Mouse (Mus musculus) frontal cortex, postnatal 36 days (tissue): Measurements from ENCODE around the gene Ten1.

ENCODE experiments used
- DNase-seq, 2 experiments: peaks; one replicate each; pipeline ENCODE4 v3.0.0; 2022; ENCODE audit warnings: low spot score in 2 of 2

The Ten1 gene

DNA sequence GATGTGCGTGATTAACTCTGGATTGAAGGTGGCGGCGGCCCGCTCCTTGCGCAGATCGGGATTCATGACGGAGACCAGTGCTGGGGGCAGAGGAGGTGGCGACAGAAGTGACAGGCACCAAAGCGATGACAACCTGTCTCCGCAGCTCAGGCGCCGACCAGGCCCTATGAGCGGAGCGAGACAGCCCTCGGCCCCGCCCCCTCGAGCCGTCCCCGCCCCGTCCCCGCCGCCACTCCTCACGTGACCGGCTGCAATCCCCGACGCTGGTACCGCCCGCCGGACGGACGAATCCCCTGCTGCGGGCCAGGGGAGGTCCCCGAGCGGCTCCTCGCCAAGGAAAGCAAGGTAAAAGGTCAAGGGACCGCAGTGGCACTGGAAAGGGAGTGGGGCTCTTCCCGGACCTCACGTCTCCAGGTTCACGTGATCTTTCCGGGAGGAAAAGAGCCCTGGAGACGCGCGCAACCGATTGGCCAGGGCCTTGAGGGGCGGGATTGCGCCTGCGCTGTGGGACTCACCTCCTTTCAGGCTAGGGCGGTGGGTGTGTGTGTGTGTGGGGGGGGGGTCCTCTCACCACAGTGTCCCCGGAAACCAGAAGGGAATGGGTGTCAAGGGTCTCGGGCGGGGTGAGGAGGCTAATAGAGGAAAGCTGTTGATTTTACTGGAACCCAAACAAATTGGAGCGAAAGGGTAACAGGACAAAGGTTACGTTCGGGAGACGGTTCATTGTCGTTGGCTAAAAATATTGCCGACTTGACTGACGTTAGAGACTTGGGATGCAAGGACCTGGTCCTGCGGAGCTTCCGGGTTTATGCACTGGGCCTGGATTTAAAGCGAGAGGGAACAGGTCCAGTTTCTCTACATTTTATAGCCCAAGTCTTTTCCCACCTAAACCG, at the start of gene Ten1, which contains the start of gene Acox1:
Gene Ten1 (plus strand): TSS at position 217 of the 893 bp plus-strand sequence.
Gene Acox1 (minus strand): TSS at position 407 of the 893 bp plus-strand sequence.
- peak; percentile 94 to 97 for DNase-seq

GRCm38 (mm10) chr11:116149341-116149740, 49.3 kb upstream of the Ten1 start:
- DNase-seq: no peak

DNA sequence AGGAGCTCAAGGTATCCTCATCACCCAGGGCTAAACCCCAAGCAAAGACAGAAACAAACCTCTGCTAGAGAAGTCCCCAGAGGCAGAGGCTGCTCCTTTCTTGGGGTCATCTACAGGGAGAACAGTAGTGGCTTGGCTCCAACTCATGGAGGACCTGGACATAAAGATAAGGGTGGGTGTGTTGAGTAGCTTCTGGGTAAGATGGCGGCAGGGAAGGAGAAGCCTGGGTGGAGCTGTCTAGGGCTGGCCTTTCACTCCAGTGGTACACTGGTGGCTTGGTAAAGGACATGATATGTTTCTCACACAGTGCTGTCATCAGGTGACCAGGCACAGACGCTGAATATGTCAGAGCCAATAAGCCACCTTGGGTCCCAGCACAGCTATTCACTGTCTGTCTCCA, 47.7 kb upstream of the Ten1 start:
- DNase-seq: no peak

- DNase-seq: no peak
These were observed 37.3 kb upstream of the Ten1 start for GRCm38 (mm10) chr11:116161312-116161711.

DNA sequence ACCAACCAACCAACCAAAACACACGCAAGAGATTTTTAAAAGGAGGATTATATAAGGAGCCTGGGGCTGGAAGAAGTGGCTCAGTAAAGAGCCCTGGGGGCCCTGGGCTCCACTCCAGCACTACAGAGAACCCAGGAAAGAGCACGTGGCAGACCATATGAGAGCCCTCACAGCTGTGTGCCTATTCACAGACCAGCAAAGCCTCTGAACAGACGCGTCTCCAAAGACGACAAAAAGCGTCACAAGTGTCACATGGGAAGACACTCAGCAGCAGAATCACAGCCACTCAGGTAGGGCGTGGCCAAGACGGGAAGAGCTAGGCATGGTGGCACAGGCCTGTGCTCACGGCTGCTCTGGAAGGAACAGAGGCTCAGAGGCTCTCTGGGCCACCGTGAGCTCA, 36.5 kb upstream of the Ten1 start:
- DNase-seq: peak in 1 of 2 experiments; percentile 51

DNA sequence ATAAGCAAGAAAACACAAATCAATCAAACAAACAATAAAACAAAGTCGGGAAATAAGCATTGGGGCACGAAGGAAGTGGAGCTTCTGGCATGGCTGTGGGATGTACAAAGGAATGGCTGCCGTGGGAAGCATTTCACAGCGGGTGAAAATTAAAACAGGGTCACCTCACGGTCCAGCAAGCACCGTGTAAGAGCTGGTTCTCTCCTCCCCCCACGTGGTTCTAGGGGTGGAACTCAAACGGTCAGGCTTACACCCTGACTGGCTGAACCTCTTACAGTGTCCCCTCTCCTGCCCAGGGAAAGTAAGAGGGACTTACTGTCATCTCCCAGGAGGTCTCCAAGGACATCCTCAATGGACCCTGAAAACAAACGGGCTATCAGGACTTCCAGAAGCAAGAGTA, 35.7 kb upstream of the Ten1 start:
- DNase-seq: no peak

GRCm38 (mm10) chr11:116167232-116167631, 31.4 kb upstream of the Ten1 start:
- no peak for DNase-seq

- DNase-seq: peak; percentile 96 to 98
These were observed 30.7 kb upstream of the Ten1 start, which contains the start of gene Fbf1 for GRCm38 (mm10) chr11:116167884-116168439. Gene Fbf1, minus strand, starts transcription at chr11:116168166.

DNA sequence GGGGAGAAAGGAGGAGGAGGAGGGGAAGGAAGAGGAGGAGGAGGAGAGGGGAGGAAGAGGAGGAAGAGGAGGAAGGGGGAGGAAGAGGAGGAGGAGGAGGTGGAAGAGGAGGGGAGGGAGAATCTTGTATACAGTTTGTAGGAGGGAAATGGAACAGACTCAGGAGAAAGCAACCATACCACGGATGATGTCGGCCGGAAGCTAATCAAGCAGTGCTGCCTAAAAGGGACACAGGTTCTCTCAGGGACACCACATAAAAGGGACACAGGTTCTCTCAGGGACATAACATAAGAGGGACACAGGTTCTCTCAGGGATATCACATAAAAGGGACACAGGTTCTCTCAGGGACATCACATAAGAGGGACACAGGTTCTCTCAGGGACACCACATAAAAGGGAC, 29.4 kb upstream of the Ten1 start:
- no peak for DNase-seq

- DNase-seq: no peak
These were observed 28.5 kb upstream of the Ten1 start for GRCm38 (mm10) chr11:116170003-116170800.

GRCm38 (mm10) chr11:116171959-116172358, 26.7 kb upstream of the Ten1 start:
- no peak for DNase-seq

DNA sequence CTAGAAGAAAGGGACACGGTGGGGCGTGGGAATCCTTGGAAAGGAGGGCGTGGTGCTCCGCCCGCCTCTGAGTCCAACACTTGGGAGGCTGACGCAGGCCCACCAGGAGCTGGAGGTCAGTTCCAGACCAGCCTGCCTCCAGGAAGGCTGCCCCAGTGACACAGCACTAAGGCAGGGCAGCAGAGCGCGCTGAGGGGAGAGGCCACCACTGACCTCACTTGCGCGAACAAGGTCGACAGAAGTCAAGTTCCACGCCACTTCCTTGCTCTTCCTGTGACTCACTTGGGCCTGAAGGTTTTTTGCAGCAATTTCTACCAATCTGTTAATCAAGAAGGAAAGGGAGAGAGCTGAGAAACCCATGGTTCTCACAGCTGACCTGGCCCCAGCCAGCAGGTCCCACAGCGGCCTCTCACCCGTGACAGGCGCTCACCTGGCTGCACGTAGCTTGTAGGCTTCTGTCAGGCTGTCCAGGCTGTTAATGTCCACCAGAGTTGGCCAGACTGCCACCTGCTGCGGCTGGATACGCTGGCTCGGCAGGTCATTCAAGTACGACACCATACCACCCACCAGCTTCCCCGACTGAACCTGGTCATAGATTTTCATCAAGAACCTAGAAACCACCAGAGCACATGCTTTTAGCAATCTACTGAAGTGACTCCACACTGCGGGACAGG, 23.7 kb upstream of the Ten1 start:
- no peak for DNase-seq

DNA sequence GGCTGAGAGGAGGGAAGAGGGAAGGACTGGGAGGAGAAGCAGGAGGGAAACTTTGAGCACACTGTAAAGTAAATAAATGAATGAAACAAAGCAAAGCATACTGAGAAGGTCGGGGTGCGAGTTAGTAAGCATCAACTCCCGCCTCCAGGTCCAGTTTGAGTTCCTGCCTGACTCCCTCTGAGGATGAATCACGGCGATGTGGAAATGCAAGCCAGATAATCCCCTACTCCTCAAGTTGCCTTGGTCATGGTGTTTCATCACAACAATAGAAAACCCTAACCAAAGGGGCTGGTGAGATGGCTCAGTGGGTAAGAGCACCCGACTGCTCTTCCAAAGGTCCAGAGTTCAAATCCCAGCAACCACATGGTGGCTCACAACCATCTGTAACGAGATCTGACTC, 22.6 kb upstream of the Ten1 start:
- no peak for DNase-seq

DNA sequence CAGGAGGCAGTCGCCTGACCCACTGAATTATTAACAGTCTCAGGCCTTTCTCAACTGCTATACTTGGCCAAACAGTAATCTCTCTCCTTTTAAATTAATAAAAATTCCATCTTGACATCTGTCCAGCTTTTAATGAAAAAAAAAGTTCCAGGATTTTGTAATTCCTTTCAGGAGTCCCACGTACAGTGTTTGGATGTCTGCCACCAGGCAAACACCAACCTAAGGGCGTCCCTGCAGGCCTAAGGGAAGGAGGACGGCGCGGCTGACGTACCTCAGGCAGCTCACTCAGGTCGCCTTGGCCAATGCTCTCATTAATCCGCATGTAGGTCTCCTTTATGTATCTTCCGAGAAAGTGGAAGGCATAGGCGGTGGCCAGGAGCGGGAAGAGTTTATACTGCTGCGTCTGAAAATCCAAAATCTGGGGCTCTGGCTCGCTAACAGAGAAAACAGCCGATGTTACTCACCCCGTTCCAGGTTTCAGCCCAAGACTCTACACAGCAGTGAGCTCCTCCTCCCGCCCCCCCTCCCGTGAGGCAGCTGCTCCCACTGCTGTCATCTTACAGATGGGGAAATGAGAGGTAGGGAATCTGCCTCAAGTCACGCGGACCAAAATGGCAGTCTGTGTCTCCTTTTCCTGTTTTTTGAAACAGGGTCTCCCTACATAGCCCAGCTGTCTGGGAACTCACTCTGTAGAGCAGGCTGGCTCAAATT, 20.1 kb upstream of the Ten1 start:
- no peak for DNase-seq

DNA sequence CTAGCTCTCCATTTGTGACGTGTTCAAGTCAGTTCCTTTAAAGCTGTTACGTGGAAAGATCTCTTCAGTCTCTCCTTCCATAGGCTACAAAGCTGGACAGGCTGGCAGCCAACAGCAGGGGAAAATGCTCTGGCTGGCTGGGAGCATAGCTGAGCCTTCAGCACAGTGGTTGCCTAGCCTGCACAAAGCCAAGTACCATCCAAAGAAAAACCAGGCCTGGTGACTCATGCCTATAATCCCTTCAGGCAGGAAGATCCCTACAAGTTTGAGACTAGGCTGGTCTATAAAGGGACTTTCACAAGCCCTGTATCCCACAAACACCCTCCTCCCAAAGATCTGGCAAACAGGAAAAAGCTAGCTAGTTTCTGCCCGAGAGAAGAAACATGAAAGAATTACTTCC, 12.8 kb upstream of the Ten1 start:
- peak in 1 of 2 experiments; percentile 21 for DNase-seq

GRCm38 (mm10) chr11:116186360-116186759, 12.3 kb upstream of the Ten1 start:
- no peak for DNase-seq

GRCm38 (mm10) chr11:116187226-116187930, 11.3 kb upstream of the Ten1 start:
- DNase-seq: no peak

DNA sequence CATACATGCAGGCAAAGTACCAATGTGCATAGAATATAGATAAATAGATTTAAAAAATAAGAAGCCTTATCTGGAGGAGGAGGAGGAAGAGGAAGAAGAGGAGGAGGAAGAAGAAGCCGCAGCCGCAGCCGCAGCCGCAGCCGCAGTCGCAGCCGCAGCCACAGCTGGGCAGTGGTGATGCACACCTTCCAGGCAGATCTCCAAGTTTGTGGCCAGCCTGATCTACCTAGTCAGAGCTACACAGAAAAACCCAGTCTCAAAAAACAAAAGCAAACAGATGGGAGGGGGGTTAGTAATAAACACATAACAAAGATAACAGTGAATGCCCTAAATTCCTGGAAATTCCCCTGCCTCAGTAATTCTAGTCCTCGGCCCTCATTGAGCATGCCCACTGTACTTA, 4.0 kb upstream of the Ten1 start:
- DNase-seq: no peak

- no peak for DNase-seq
These were observed 3.4 kb upstream of the Ten1 start for GRCm38 (mm10) chr11:116195252-116195651.

GRCm38 (mm10) chr11:116196336-116196735, 2.3 kb upstream of the Ten1 start:
- DNase-seq: no peak
